Mouse (Mus musculus): Measurements from ENCODE around the gene Ppp3ca. TPM values are rescaled to one million over a fixed set of nuclear protein-coding genes. Genes with fewer than 3 reads are reported as not detected.

Gene Ppp3ca
- polyA plus RNA-seq, 1 experiment from 2014 or later = 145 TPM

DNA sequence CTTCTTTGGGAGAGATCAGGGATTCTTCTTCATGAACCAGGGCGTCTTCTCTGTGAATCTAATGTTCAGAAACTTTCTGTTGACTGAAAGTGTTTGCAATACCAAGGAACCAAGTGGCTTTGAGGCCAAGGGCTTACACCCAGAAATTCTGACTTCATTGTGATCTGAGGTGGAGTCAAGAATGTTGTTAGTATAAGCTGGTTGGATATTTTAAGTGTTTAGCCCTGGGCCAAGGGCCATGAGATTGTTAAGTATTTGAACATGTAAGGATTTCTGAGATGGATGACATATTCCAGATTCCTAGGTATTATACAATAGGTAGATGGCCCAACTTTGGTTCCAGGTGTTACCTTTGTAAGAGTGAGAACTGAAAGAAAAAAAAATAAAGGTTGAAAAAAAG lies 68.5 kb downstream of the Ppp3ca start:
- no peak overlapping the region for H3K27ac ChIP-seq
- H3K4me1 ChIP-seq = peaks cover 13% of the 10 kb centered on the region
- no peak overlapping the region for H3K9ac ChIP-seq
- H3K27me3 ChIP-seq (replicated peaks) = no peaks in the 10 kb centered on the region
- no peak for ATAC-seq (replicated peaks)
- H3K4me2 ChIP-seq = no peak overlapping the region
- H3K9me3 ChIP-seq = no peaks in the 10 kb centered on the region
- H3K36me3 ChIP-seq (replicated peaks) = no peaks in the 10 kb centered on the region
- H3K4me3 ChIP-seq = no peak overlapping the region
- WGBS = 98% methylated on average over 1 of the region's 1 CpGs

DNA sequence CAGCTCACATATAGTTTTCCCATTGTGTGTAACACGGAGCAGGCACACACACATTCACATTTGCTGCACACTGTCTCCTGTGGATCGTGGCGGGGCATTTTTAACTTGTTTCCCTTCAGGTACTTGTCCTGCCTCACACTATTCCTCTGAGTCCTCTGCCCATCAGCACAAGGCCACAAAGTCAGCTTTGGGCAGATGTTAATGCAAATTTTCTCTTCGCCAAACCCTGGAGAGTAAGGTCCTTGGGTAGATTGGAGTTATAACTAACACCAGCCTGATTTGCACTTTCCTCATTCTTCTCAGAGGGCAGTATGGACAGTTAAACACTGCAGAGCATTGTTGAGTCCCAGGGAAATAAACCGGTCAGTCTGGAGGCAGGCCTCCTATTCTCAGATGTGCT lies 69.0 kb downstream of the Ppp3ca start:
- ATAC-seq (replicated peaks) = no peak
- peaks cover 14% of the 10 kb centered on the region for H3K4me1 ChIP-seq
- 87% methylated on average over 5 of the region's 5 CpGs for WGBS
- no peak overlapping the region for H3K27ac ChIP-seq
- H3K4me2 ChIP-seq = no peak overlapping the region
- H3K27me3 ChIP-seq (replicated peaks) = no peaks in the 10 kb centered on the region
- no peak overlapping the region for H3K4me3 ChIP-seq
- no peak overlapping the region for H3K9ac ChIP-seq
- H3K36me3 ChIP-seq (replicated peaks) = no peaks in the 10 kb centered on the region
- H3K9me3 ChIP-seq = no peaks in the 10 kb centered on the region

DNA sequence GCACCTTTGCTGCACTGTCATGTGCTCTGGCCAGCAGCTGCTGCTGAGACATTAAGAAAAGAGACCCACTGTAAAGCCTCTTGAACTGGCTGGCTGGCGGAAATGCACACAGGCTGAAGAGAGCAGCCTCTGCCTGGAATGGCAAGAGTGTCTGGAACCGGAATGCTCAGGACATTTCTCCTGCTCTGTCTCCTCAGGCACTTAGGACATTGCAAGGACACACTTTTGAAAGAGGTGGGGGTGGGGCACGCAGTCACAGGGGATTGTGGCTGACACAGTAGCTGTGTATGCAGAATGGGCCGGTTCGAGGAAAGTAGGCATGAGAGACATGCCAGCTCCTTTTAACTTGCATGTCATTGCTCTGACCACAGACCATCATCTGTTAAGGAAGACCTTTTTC lies 71.7 kb downstream of the Ppp3ca start:
- peaks cover 16% of the 10 kb centered on the region for H3K4me1 ChIP-seq
- H3K4me3 ChIP-seq = no peak overlapping the region
- H3K4me2 ChIP-seq = no peak overlapping the region
- no peaks in the 10 kb centered on the region for H3K27me3 ChIP-seq (replicated peaks)
- 70% methylated on average over 5 of the region's 5 CpGs for WGBS
- H3K9me3 ChIP-seq = no peaks in the 10 kb centered on the region
- 0 out of 2 replicates have a peak, but pooled peaks have one; percentile 16 for ATAC-seq (replicated peaks)
- H3K36me3 ChIP-seq (replicated peaks) = no peaks in the 10 kb centered on the region
- H3K9ac ChIP-seq = no peak overlapping the region
- H3K27ac ChIP-seq = no peak overlapping the region

DNA sequence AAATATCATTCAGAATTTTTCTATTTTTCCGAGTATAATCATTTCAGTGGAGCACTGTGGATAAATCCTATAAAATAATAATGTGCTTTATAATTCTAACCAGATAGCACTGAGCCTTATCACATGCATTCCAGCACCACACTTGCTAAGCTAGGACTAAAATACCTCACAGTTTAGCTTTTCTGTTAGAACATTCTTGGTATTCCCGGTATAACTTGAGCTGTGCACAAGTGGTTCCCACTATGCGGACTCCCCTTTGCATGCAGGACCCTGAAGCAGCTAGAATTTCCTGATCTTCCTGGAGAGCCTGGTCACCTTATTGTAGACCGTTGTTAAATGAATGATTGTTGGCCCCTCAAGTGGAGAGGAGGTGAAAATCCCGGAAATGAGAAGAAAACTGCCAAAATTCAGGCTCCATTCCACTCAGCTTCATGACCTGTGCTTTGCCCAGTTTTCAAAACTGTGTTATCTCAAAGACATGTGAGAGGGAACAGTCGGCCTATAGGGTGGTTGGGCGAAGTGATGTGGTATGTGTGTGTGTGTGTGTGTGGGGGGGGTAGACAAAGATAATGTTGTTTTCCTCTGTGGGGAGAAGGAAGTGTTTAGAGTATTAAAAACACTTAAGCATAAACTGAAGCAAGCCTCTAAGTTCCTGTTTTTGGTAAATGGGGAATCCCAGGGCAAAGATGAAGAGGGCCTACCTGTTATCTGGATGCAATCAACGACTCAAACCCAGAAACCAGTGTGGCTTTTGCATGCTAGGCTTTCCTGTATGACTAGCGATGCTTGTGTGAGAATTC lies 72.5 kb downstream of the Ppp3ca start:
- no peak for ATAC-seq (replicated peaks)
- H3K4me1 ChIP-seq = peaks cover 16% of the 10 kb centered on the region
- H3K4me2 ChIP-seq = no peak overlapping the region
- H3K9me3 ChIP-seq = no peaks in the 10 kb centered on the region
- H3K4me3 ChIP-seq = no peak overlapping the region
- no peaks in the 10 kb centered on the region for H3K27me3 ChIP-seq (replicated peaks)
- no peak overlapping the region for H3K9ac ChIP-seq
- H3K27ac ChIP-seq = no peak overlapping the region
- WGBS = 88% methylated on average over 9 of the region's 9 CpGs
- no peaks in the 10 kb centered on the region for H3K36me3 ChIP-seq (replicated peaks)

DNA sequence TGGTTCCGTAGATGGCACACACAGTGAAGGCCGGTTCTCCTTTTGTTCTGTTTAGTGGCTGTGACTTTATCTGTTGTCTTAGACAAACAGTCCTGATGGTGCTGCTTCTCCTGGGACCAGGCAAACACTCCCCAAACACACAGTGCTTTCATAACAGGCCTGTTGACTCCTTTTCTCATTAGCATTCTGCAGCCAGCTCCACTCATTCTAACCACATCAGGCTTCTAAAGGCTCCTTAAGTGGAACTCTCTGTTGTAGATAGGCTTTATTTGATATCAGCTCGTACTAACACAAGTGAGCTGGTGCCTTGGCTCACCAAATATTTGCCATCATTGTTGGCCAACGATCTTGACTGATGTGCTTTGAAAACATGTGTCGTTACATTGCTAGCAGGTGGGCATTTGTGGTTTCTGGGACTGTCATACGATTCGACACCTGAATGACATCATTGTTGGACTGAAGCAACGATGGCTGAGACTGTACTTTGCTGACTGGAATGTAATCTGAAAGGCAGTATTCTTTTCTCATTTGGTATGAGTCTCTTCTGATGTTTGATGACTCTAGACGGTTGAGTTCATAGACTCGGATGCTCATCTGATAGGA lies 74.5 kb downstream of the Ppp3ca start:
- no peak overlapping the region for H3K27ac ChIP-seq
- H3K36me3 ChIP-seq (replicated peaks) = no peaks in the 10 kb centered on the region
- no peak for ATAC-seq (replicated peaks)
- H3K9me3 ChIP-seq = no peaks in the 10 kb centered on the region
- H3K9ac ChIP-seq = no peak overlapping the region
- H3K4me2 ChIP-seq = no peak overlapping the region
- H3K4me1 ChIP-seq = peaks cover 16% of the 10 kb centered on the region
- no peak overlapping the region for H3K4me3 ChIP-seq
- 73% methylated on average over 10 of the region's 10 CpGs for WGBS
- H3K27me3 ChIP-seq (replicated peaks) = no peaks in the 10 kb centered on the region

DNA sequence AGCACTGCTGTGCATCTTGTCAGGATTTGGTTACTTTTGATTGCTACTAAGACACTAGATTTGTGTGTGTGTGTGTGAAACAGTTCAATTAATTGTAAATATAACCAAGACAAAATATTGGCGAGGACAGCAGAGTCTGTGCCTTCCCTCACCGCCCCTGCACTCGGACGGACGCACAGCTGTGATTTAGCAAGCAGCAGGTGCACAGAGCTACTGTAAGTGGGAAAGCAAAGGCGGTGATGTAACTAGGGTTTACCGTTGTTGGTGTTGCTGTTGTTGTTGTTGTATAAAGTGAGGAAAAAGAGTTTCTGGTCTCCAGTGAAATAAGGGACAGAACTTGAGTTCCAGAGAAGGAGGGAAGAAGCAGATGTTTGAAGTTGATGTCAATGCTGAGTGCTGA lies 75.5 kb downstream of the Ppp3ca start:
- 72% methylated on average over 7 of the region's 7 CpGs for WGBS
- Histone ChIP-seq H3K4me3 (no peak overlapping the region), H3K27ac (no peak overlapping the region), H3K27me3 (replicated peaks) (no peaks in the 10 kb centered on the region), H3K9ac (no peak overlapping the region), H3K36me3 (replicated peaks) (no peaks in the 10 kb centered on the region), H3K9me3 (no peaks in the 10 kb centered on the region), H3K4me1 (peaks cover 16% of the 10 kb centered on the region), H3K4me2 (no peak overlapping the region)
- ATAC-seq (replicated peaks) = no peak

DNA sequence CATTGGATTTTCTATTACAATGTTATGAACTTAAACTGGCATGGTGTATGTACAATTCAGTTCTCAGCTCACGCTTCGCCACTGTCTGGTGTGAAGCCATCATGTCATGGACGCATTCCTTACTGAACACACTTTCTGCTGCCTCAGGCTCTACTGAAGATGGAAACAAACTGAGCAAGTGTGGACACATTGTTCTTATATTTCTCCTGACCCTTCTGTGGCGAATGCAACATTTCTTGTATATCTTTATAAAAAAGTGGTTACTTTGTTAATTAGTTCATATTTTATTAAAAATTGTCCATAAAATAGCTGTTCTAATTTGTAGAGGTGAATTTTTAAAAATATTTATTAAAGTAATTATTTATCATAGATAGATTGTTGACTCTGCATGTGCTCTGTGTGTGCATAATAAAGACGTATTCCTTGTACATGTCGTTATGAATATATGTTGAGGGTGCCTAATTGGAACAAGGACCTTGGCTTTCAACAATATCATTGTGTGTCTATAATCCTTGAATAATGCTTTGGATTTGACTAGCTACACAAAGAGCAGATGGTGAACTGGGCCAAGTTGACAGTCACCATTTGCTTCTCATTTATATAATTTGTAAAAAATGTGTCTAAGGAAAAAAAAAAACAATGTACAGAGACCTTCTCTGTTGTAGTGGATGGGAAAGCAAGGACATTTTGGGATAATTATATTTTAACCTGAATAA lies 79.0 kb downstream of the Ppp3ca start:
- H3K4me2 ChIP-seq = no peak overlapping the region
- no peak for ATAC-seq (replicated peaks)
- no peak overlapping the region for H3K4me3 ChIP-seq
- WGBS = 70% methylated on average over 6 of the region's 6 CpGs
- no peaks in the 10 kb centered on the region for H3K36me3 ChIP-seq (replicated peaks)
- no peaks in the 10 kb centered on the region for H3K27me3 ChIP-seq (replicated peaks)
- H3K9me3 ChIP-seq = no peaks in the 10 kb centered on the region
- H3K27ac ChIP-seq = no peak overlapping the region
- no peak overlapping the region for H3K9ac ChIP-seq
- H3K4me1 ChIP-seq = peaks cover 16% of the 10 kb centered on the region

DNA sequence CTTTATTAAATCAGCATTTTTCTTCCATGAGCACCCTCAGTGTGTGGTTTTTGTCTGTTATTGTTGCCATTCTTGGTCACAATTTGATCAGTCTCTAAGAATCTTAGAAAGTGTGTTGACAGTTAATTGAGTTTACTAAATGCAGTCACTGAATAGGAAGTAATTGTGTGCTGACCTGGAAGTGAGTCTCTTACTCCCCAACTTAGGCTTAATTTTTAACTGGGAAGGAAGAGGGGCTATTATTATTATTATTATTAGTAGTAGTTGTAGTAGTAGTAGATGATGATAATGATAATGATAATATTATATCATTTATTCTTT lies 79.5 kb downstream of the Ppp3ca start:
- ATAC-seq (replicated peaks) = no peak
- no peak overlapping the region for H3K4me2 ChIP-seq
- H3K9me3 ChIP-seq = no peaks in the 10 kb centered on the region
- peaks cover 11% of the 10 kb centered on the region for H3K4me1 ChIP-seq
- H3K27me3 ChIP-seq (replicated peaks) = no peaks in the 10 kb centered on the region
- no peak overlapping the region for H3K4me3 ChIP-seq
- H3K9ac ChIP-seq = no peak overlapping the region
- no peak overlapping the region for H3K27ac ChIP-seq
- H3K36me3 ChIP-seq (replicated peaks) = no peaks in the 10 kb centered on the region

DNA sequence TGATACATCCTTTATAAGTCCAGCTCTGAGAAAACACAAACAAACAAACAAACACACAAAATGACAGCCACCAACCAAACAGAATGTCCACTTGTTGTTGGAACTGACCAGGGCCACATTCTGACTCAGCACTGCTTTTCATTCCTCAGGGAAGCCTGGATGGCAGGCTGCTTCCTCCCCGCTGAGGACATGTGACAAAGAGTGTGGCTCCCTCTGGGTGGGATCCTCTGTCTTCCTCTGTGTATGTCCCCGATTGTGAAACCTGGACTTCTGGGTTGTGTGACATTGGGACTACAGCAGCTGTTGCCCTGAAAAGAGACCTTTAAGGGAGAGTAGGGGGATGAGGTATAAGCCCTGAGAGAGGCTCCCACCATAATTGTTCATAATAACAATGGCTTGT lies 80.0 kb downstream of the Ppp3ca start:
- Histone ChIP-seq H3K9ac (no peak overlapping the region), H3K27me3 (replicated peaks) (no peaks in the 10 kb centered on the region), H3K36me3 (replicated peaks) (no peaks in the 10 kb centered on the region), H3K4me3 (no peak overlapping the region), H3K9me3 (no peaks in the 10 kb centered on the region), H3K27ac (no peak overlapping the region), H3K4me1 (peaks cover 14% of the 10 kb centered on the region), H3K4me2 (no peak overlapping the region)
- no peak for ATAC-seq (replicated peaks)
- WGBS = 46% methylated on average over 2 of the region's 2 CpGs

DNA sequence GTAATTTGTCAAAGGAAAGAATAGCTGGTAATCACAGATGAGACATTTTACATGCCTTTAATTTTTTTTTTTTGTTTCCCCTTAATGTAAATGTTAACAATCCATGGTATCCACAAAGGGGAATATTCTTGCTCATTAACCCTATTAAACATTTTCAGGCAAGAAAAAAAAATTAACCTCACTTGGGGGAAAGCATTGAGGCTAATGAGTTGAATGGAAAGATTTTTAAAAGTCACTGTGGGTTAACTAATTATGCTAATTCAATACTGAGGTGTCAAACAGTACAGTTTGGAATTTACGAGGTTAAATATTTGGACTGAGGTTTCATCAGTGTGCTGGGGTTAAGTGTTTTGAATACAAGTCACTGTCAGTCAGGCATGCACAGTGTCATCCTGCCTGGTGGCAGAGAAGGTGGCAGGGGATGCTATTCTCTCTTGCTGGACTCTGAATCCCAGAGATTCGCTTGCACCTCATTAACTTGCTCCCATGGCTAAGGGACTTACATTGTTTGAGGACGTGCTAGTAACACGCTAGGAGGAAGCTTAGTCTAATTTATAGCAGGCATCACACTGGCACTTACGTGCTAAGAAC lies 82.3 kb downstream of the Ppp3ca start:
- 0 out of 2 replicates have a peak, but pooled peaks have one; percentile 55 for ATAC-seq (replicated peaks)
- no peak overlapping the region for H3K4me3 ChIP-seq
- H3K27me3 ChIP-seq (replicated peaks) = no peaks in the 10 kb centered on the region
- WGBS = 27% methylated on average over 5 of the region's 5 CpGs
- peaks cover 11% of the 10 kb centered on the region for H3K4me1 ChIP-seq
- H3K9ac ChIP-seq = no peak overlapping the region
- H3K27ac ChIP-seq = no peak overlapping the region
- no peaks in the 10 kb centered on the region for H3K36me3 ChIP-seq (replicated peaks)
- no peaks in the 10 kb centered on the region for H3K9me3 ChIP-seq
- no peak overlapping the region for H3K4me2 ChIP-seq

DNA sequence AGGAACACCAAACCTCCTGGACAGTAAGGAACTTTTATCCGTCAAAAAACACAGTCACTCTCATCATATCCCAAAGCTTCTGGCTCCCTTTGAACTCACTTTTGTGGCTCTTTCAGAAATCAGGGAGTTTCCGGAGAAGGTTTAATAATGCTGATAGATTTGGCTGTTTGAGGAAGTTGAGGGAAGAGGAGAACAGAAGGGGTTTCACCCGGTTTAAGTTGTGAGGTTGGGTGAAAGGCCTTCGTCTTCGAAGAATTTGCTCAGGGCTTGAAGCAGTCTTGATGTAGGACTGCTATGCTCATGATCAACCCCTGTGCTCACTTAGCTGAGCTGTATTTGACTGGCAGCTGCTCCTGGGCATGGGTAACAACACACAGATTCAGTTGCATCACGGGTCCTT lies 86.2 kb downstream of the Ppp3ca start:
- Histone ChIP-seq H3K27ac (no peak overlapping the region), H3K9ac (no peak overlapping the region), H3K4me2 (no peak overlapping the region), H3K36me3 (replicated peaks) (no peaks in the 10 kb centered on the region), H3K27me3 (replicated peaks) (no peaks in the 10 kb centered on the region), H3K4me3 (no peak overlapping the region), H3K4me1 (peaks cover 11% of the 10 kb centered on the region), H3K9me3 (no peaks in the 10 kb centered on the region)
- ATAC-seq (replicated peaks) = no peak
- 93% methylated on average over 6 of the region's 6 CpGs for WGBS

DNA sequence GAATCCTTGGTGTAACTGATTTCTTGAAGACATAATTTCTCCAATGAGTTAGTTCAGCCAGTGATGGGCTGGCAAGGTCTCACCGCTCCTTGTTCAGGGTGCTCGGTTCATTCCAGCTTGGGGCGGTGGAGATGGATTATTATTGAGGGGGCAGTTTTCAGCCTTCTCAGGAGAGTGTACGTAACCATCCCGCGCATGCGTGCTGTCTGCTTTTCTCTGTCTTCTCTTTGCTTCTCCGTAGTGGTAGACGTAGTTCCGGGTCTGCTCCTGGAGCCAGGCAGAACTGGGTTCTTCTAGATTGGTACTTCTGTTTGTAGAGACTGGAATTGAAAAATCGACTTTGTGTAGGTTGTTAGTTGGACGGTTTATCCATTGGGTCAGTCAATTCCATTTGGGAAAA lies 89.5 kb downstream of the Ppp3ca start:
- WGBS = 94% methylated on average over 12 of the region's 12 CpGs
- no peak for ATAC-seq (replicated peaks)

More for the DNA sequence above, 89.5 kb downstream of the Ppp3ca start:
- no peaks in the 10 kb centered on the region for H3K36me3 ChIP-seq (replicated peaks)
- H3K4me3 ChIP-seq = no peak overlapping the region
- no peaks in the 10 kb centered on the region for H3K9me3 ChIP-seq
- peaks cover 9% of the 10 kb centered on the region; the same call in 1 of the 2 replicates for H3K4me1 ChIP-seq
- H3K9ac ChIP-seq = no peak overlapping the region
- H3K27me3 ChIP-seq (replicated peaks) = no peaks in the 10 kb centered on the region
- H3K27ac ChIP-seq = no peak overlapping the region
- no peak overlapping the region for H3K4me2 ChIP-seq

All from midbrain, embryonic 15.5 days (tissue).